Mouse (Mus musculus) MN1 (cell line): ENCODE results near the gene Kif26a.

Experiments used
- DNase-seq: peaks from one replicate; pipeline ENCODE4 v3.0.0-alpha.2; 2016; ENCODE audit warnings: low spot score

The Kif26a gene

GRCm38 (mm10) chr12:112130161-112130860 lies 15.7 kb upstream of the Kif26a start:
- peak; percentile 69 for DNase-seq

DNA sequence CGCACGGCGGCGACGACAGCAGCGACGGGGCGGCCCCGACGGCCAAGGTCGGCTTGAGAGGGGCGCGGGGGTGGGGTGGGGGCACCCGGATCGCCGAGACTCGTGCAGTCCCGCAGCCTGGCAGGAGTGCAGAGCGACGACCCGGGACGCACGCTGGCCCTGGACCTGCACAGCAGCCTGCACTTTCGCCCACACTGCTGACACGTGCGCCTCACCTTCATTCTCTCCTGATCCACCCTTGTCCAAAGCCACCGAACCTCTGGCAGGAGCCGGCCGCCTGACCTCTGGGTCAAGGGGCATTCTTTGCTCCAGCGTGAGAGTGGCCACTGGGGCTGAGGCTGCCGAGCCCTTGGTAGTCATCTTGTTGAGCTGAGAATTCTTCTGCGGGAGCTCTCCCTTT lies 15.1 kb upstream of the Kif26a start:
- DNase-seq = no peak

GRCm38 (mm10) chr12:112140231-112140630 lies 5.8 kb upstream of the Kif26a start:
- DNase-seq = peak; percentile 50

DNA sequence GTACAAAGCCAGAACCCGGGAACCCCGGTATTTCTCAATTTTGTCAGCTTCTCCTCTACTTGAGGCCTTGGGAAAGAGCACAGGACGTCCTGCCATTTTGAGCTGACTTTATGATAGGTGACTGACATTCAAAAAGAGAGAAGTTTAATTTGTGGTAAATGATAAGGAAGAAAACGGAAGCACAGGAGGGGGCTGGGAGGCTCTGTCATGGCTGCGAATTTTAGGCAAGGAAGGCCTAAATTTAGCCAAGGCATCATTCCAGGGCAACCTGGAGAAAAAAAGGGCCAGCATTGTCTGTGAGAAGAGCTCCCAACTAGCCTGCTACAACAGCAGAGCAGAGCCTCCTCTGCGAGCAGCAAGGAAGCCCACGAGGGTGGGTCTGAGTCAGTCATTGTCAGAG lies 5.3 kb upstream of the Kif26a start:
- no peak for DNase-seq

GRCm38 (mm10) chr12:112141300-112141699 lies 4.7 kb upstream of the Kif26a start:
- DNase-seq = no peak

DNA sequence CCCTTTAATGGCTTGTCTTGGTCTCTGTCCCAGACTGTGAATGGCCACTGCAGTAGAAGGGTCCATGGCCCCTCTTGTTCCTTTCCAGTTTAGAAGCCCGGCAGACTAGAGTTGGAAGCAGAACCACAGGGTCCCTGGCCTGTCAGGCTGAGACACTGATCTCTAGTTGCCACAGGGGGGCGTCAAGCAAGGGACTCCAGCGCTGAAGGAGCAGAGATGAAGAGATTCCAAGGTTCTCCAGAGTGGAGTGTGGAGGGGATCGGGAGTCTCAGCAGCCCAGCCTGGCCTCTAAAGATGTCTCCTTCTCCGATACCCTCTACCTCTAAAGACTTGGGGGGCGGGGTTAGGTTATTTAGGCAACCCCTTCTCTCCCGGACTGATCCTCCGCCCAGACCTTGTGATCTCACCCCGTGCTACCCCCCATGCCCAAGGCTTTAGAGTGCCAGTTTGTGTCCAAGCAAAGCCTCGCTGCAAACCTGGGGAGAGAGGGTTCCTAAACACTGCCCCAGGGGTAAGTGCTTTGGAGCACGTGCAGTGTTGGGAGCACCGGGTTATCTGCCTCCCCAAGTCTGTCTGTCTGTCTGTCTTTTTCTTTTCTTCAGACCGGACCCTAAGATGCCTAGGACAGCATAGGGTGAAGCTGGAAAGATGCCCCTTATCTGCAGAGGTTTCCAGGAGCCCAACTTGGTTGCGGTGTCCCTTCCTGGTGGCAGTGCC lies 2.7 kb upstream of the Kif26a start:
- peak; percentile 74 for DNase-seq

GRCm38 (mm10) chr12:112143833-112144201 lies 2.2 kb upstream of the Kif26a start:
- DNase-seq = peak; percentile 26

DNA sequence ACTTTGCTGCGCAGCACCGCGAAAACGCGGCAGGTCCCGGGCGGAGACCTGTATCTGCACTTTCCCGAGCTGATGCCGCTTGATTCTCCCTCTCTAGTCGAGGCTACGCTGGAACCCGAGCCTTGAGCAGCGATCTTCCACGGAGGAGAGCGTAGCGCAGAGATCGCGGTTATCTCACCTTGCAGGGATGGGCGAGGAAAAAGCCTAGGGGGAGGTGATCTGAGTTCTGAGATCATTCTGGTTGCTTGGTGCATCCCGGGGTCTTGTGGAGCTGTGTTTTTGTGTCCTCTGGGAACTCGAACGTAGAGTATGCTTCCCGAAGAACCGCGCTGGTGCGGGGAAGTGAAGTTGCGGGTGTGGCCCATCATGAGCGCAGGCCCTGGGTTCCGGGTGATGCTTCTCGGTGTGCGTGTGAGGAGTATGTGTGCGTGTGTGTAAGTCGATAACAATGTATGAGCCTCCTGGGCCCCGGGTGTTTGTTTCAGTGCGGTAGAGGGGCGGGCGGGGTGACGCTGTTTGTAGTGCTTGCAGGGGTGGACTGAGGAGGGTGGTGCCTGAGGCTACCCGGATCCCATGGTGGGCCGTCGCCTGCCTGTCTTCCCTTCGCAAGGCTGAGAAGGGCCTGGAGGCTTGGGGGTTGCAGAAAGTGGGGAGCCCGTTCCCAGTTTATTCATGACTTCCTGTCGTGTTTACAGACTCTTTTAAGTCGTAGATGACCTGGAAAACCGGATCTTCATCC lies 1.5 kb upstream of the Kif26a start:
- DNase-seq = peak; percentile 15

GRCm38 (mm10) chr12:112145211-112145874 lies 665 bp upstream of the Kif26a start:
- DNase-seq = peak; percentile 87

DNA sequence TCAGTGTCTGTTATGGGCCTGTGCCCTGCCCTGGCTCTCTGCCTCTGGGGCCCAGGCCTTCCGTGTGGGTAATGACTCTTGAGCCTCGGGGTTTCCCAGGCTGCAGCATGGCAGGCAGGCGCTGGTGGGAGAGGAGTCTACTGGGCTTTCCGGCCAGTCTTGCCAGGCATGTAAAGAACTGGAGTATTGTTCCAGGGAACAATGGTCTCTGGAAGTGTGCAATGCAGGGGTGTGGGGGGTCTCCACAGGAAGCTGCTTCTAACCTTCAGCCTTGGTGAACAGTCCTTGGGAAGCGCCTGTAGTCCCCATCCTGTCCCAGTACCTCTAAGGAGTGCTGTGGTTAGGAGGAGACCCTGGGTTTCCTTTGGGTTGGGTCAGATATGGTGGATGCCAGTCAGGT lies 1.4 kb downstream of the Kif26a start:
- no peak for DNase-seq

DNA sequence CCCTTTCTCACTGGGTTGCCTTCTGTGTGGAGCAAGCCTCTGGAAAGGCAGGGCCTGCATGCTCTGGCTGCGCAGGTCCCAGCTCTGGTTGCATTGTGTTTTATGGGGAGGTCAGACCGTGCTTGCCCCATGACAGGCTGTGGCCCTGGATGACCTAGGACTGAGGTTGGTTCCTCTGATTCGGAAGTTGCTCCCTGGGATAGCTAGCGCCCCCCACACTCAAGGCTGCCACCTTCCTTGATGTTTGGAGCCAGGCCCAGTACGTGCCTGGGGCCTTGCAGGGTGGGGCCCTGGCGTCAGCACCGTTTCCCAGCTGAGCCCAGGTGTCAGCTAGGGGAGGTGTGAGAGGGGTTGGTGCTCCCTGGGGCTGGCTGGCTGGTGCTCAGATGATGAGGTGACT lies 4.0 kb downstream of the Kif26a start:
- no peak for DNase-seq

DNA sequence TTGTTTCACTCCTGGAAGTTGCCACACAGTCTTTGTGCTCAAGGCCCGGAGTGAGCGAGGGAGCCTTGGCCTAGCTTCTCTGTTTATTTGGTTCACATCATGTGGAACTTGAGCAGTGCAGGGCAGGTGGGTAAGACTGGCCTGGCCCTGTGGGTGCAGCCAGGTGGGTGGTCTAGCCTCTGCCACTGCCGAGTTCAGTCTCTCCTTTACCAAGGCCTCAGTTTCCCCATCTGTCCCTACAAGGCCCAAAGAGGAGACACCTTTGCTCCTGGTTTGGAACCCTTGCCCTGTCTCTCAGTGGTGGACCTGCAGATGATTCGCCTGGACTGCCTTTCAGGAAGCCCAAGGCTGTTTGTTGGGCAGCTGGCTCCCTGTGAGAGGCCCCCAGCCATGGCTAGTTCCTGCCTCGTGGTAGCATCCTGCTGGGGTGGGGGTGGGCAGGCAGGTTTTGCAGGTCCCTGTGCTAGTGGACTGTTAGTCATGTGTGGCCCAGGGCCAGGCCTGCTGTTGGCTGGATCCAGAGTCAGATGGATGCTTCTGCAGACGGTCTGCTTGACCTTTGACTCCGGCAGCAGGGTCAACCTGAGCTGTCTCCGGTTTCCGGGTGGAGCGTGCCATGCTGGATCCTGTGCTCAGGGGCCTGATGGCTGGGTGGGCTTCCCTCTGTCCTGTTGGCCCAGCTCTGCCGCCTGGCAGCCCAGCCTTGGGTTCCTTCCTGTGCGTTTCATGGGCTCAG lies 5.4 kb downstream of the Kif26a start:
- no peak for DNase-seq

DNA sequence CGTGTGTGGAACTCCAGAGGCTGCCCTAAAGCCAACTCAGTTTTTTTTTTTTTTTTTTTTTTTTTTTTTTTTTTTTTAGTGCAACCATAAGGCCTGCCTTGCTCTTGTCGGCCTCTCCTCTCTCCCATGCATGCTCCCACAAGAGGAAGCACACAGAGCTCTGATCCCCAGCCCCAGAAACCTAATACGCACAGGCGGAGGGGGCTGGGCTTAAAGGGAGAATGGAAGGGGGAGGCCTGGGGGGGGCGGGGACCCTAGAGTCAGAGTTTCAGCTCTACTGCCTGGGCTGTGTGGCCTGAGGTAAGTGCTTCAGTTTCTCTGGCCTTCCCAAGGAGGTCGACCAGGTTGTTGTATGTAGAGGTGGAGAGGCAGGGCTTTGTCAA lies 6.0 kb downstream of the Kif26a start:
- no peak for DNase-seq

- no peak for DNase-seq
Measured at GRCm38 (mm10) chr12:112153597-112153996, 7.6 kb downstream of the Kif26a start.

DNA sequence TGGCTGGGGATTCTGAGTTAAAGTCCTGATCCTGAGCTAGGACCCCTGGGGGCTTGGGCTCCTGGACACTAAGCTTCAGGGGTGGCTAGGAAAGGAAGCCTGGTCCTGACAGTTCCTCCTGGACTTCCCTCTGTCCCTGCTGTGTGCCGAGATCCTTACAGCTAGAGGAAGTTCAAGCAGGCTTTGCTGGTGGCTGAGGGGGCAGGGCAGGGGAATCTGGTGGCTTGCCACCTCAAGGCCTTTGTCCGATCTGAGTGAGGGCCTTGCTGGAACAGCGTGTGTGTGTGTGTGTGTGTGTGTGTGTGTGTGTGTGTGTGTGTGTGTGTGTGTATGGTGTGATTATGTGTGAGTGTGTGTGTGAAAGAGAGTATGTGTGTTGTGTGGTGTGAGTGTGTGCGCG lies 8.5 kb downstream of the Kif26a start:
- no peak for DNase-seq

DNA sequence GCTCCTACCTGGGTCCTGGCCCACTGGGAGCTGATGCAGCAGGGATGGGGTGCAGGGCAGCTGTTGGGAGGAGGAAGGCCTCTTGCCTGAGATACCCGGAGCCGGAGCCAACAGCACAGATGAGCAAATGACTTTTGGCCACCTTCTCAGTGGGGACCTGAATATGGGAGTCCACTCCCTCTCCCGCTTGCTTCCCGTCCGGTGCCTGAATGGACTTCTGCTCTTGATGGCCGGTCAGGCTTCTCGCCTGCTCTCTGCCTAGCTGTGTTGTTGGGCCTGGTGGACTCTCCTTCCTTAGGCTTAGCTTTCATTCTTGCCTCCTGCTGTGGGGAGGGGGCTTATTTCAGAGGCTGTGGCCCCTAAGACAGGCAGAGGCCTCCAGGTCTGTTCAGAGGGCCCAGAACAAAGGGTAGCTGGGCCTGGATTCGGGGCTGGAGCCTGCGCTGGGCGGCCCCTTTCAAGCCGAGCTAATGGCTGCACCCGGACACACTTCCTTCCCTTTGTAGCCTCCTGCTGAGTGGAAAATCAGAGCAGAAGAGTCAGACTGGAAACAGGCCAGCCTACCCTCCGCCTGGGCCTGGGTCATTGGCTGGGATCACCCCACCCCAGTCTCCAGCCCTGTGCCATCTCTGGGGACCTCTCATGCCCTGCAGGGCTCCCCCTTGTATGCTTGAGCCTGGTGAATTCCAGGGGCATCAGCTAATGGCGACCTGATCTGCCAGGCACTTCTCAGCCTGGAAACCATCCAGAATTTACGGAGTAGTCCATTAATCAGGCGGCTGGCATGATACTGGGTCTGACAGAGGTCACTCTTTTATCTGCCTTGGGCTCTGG lies 9.4 kb downstream of the Kif26a start:
- peak; percentile 86 for DNase-seq

- DNase-seq = no peak
Measured at GRCm38 (mm10) chr12:112156804-112157203, 10.8 kb downstream of the Kif26a start.

- DNase-seq = no peak
Measured at GRCm38 (mm10) chr12:112158246-112158645, 12.2 kb downstream of the Kif26a start.

DNA sequence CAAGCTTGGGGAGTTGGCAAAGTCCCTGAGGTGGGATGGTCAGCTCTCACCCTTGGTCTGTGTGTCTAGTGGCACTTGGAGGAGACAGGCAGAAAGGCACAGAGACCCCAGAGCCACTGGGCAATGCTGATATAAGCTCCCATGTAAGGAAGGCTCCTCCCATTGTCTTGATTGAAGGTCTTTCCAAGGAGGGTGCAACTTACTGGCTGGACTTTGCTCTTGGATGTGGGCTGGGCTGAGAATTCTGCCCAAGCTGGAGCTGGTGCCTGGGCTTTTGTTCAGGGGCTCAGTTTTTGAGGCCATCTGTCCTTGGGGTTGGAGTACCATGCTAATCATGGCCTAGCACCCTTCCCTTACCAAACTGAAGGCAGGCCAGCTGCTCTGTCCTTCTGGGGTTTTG lies 12.8 kb downstream of the Kif26a start:
- DNase-seq = no peak

GRCm38 (mm10) chr12:112163981-112164839 lies 18.2 kb downstream of the Kif26a start:
- no peak for DNase-seq
